8 mouse cellular contexts compared by ENCODE assay signal in the genomic region with DNA sequence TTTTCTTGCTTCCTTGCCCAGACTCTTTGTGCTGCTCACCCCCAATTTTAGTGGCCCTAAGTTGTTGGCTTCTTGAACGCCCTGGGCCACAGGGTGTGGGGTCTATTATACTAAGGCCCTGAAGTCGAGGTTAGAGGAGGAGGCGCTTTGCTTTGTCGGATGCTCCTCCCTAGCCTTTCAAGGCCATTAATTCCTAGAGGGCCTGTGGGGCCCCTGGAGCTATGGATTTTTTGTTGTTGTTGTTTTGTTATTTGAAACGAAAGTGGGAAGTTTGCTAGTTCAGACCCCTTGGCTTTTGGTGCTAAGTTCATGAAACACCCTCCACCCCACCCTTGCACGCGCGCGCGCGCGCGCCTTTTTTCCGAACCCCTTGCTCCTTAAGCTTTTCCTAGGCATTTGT. TPM values are rescaled to one million over a fixed set of nuclear protein-coding genes. Genes with fewer than 3 reads are reported as not detected.
A peak's percentile ranks its signal among the peaks of the same experiment; 100 is the strongest.
DNase-seq lines count a peak whose midpoint lies in the region; ATAC-seq and TF ChIP-seq lines count a peak whose summit lies in the region.

No protein-coding gene starts in this region.

- H3K27me3 ChIP-seq in limb, embryonic 12.5 days = peaks cover 13% of the 10 kb centered on the region

- H3K9ac ChIP-seq in limb, embryonic 12.5 days (replicated peaks) = peak overlapping the region; percentile 88

- WGBS in limb, embryonic 12.5 days = 13% methylated on average over 14 of the region's 14 CpGs

- no peak for DNase-seq in left cerebral cortex, adult 2 months (ENCODE audit: extremely low spot score in 1 of 2, low spot score in 2 of 2)
- no peak for DNase-seq in left cerebral cortex, postnatal 25 days (ENCODE audit: low spot score in 2 of 2)
- peak; percentile 43 for DNase-seq in NIH3T3 (ENCODE audit: low read depth)
- no peak for DNase-seq in layer of hippocampus, adult 9-11 months
- DNase-seq in gastrocnemius, postnatal 25 days = no peak

- H3K9me3 ChIP-seq in limb, embryonic 12.5 days = no peaks in the 10 kb centered on the region

- intact Hi-C loops in left cerebral cortex, adult 2 months (cut with DNase I) = loop anchor here (1.0 to 10.0 kb wide), 2 partner anchors 11 to 215 kb away; partner anchors contain the start of gene Ogt
- intact Hi-C loops in left cerebral cortex, postnatal 25 days (cut with DNase I) = loop anchor here (1.0 to 10.0 kb wide), 3 partner anchors 11 to 295 kb away; partner anchors contain the start of gene Taf1

- peaks cover 22% of the 10 kb centered on the region for H3K36me3 ChIP-seq in limb, embryonic 12.5 days

- peak; percentile 35 for ATAC-seq in erythroid progenitor cell, adult 5-6 weeks (replicated peaks; ENCODE audit: low FRiP score, poor library complexity, severe bottlenecking)
- peak; percentile 74 for ATAC-seq in limb, embryonic 12.5 days (ENCODE audit: insufficient number of reproducible peaks, insufficient read depth, low FRiP score, low TSS enrichment, low read depth)
- ATAC-seq in monocyte, adult 5-6 weeks (replicated peaks; ENCODE audit: insufficient number of reproducible peaks, low FRiP score, low TSS enrichment, poor library complexity, severe bottlenecking) = 0 out of 2 replicates have a peak, but pooled peaks have one; percentile 2

- no peaks in the 10 kb centered on the region; the same call in 1 of the 2 replicates for H3K4me1 ChIP-seq in limb, embryonic 12.5 days (replicated peaks)

- TF ChIP-seq CTCF in left cerebral cortex, adult 2 months (IDR thresholded peaks at IDR 0.05) = no peak

- peak overlapping the region; percentile 56 for H3K4me3 ChIP-seq in left cerebral cortex, adult 2 months
- H3K4me3 ChIP-seq in limb, embryonic 12.5 days (replicated peaks) = peak overlapping the region; percentile 63

- H3K4me2 ChIP-seq in limb, embryonic 12.5 days = peak overlapping the region; percentile 58

- peak overlapping the region; percentile 76 for H3K27ac ChIP-seq in left cerebral cortex, adult 2 months
- H3K27ac ChIP-seq in limb, embryonic 12.5 days = peak overlapping the region; percentile 97

RNA-seq across cellular contexts. Expression of gene Nono, which starts 0.9 kb away (rescaled TPM):
- total RNA-seq in left cerebral cortex, adult 2 months (2021) = 100 to 1,000 TPM in 1 of 2 experiments, 10 to 100 TPM in 1; 98.2 to 123 TPM
- 100 to 1,000 TPM; 118 to 130 TPM for total RNA-seq in left cerebral cortex, postnatal 25 days (2021)
- 155 and 173 TPM in 2 replicates for total RNA-seq in erythroid progenitor cell, adult 5-6 weeks (2015; ENCODE audit: low replicate concordance)
- 224 and 241 TPM in 2 replicates for total RNA-seq in erythroid progenitor cell, adult 5-6 weeks (2017; ENCODE audit: low replicate concordance)
- 567 and 579 TPM in 2 replicates for polyA plus RNA-seq in limb, embryonic 12.5 days (2016; fragmentation: Nextera tagmentation; extraction: Ambion mirVana)
- total RNA-seq in monocyte, adult 5-6 weeks (2017) = 308 to 348 TPM (median 324 TPM) in 3 replicates
- 10 to 100 TPM; 40.4 to 46.1 TPM for total RNA-seq in gastrocnemius, postnatal 25 days (2021)

RNA-seq across cellular contexts. Expression of gene Zmym3, which starts 9.3 kb away (rescaled TPM):
- 100 to 1,000 TPM; 142 to 174 TPM for total RNA-seq in left cerebral cortex, adult 2 months (2021)
- 100 to 1,000 TPM; 119 to 145 TPM for total RNA-seq in left cerebral cortex, postnatal 25 days (2021)
- 1.3 and 4.3 TPM in 2 replicates for total RNA-seq in erythroid progenitor cell, adult 5-6 weeks (2015; ENCODE audit: low replicate concordance)
- 2.2 and 2.3 TPM in 2 replicates for total RNA-seq in erythroid progenitor cell, adult 5-6 weeks (2017; ENCODE audit: low replicate concordance)
- polyA plus RNA-seq in limb, embryonic 12.5 days (2016; fragmentation: Nextera tagmentation; extraction: Ambion mirVana) = 43.6 and 44.8 TPM in 2 replicates
- 11.0 to 35.3 TPM (median 11.1 TPM) in 3 replicates for total RNA-seq in monocyte, adult 5-6 weeks (2017)
- 1 to 10 TPM; 7.8 to 9.7 TPM for total RNA-seq in gastrocnemius, postnatal 25 days (2021)

RNA-seq across cellular contexts. Expression of gene Itgb1bp2, which starts 18.9 kb away (rescaled TPM):
- total RNA-seq in left cerebral cortex, adult 2 months (2021) = 1 to 10 TPM in 1 of 2 experiments, under 1 TPM in 1; 0.68 to 1.2 TPM
- total RNA-seq in left cerebral cortex, postnatal 25 days (2021) = 1 to 10 TPM in 1 of 2 experiments, under 1 TPM in 1; 0.66 to 1.2 TPM
- total RNA-seq in erythroid progenitor cell, adult 5-6 weeks (2015; ENCODE audit: low replicate concordance) = 2.9 and 7.6 TPM in 2 replicates
- 2.3 and 4.1 TPM in 2 replicates for total RNA-seq in erythroid progenitor cell, adult 5-6 weeks (2017; ENCODE audit: low replicate concordance)
- polyA plus RNA-seq in limb, embryonic 12.5 days (2016; fragmentation: Nextera tagmentation; extraction: Ambion mirVana) = 12.8 and 14.2 TPM in 2 replicates
- 0.64 to 2.6 TPM in 2 of 3 replicates, not detected in the other for total RNA-seq in monocyte, adult 5-6 weeks (2017)
- total RNA-seq in gastrocnemius, postnatal 25 days (2021) = 100 to 1,000 TPM; 228 to 250 TPM

RNA-seq across cellular contexts. Expression of gene Gjb1, which starts 53.8 kb away (rescaled TPM):
- 1 to 10 TPM; 6.4 to 8.8 TPM for total RNA-seq in left cerebral cortex, adult 2 months (2021)
- total RNA-seq in left cerebral cortex, postnatal 25 days (2021) = 10 to 100 TPM in 1 of 2 experiments, 1 to 10 TPM in 1; 8.3 to 10.3 TPM
- not detected in 2 replicates for total RNA-seq in erythroid progenitor cell, adult 5-6 weeks (2015; ENCODE audit: low replicate concordance)
- not detected in 2 replicates for total RNA-seq in erythroid progenitor cell, adult 5-6 weeks (2017; ENCODE audit: low replicate concordance)
- 0.14 TPM in 1 of 2 replicates, not detected in the other for polyA plus RNA-seq in limb, embryonic 12.5 days (2016; fragmentation: Nextera tagmentation; extraction: Ambion mirVana)
- total RNA-seq in monocyte, adult 5-6 weeks (2017) = not detected in 3 replicates
- under 1 TPM; 0.46 TPM for total RNA-seq in gastrocnemius, postnatal 25 days (2021)

Comparison
In these comparisons a context has a peak if more than half of its experiments do, and no peak if none do; other contexts are left out.
1. ATAC-seq: peak in every context shown above with its lines; median percentile 74 in limb, embryonic 12.5 days; 35 in erythroid progenitor cell, adult 5-6 weeks; 2 in monocyte, adult 5-6 weeks.
2. RNA of gene Itgb1bp2, which starts 18.9 kb away (total RNA-seq): 228 to 250 TPM in gastrocnemius, postnatal 25 days; 2.3 to 7.6 TPM in erythroid progenitor cell, adult 5-6 weeks, 0.68 to 1.2 TPM in left cerebral cortex, adult 2 months, 0.66 to 1.2 TPM in left cerebral cortex, postnatal 25 days and 0.64 to 2.6 TPM in monocyte, adult 5-6 weeks; every median in the first group is over 10 times any median in the second.